Mouse (Mus musculus) forebrain, embryonic 10.5 days (tissue): ENCODE measurements around the gene Gm8246. TPM values are rescaled to one million over a fixed set of nuclear protein-coding genes. Genes with fewer than 3 reads are reported as not detected.
"Not testable (repeated sequence)": the region's sequence is repeated elsewhere in the genome, so short reads cannot be mapped to it uniquely, and the experiment has no call there.

Source experiments
- DNase-seq: peaks from one replicate; pipeline ENCODE4 v3.0.0-alpha.2; 2017; ENCODE audit warnings: low spot score; ENCODE audit errors: extremely low spot score
- H3K27ac ChIP-seq: fragments of 300-500 bp; sonication (generic); 2 replicates; pipeline ENCODE4 v1.5.1; 2016; ENCODE audit warnings: mild to moderate bottlenecking
- H3K27me3 ChIP-seq: fragments of 300-500 bp; sonication (generic); 2 replicates; pipeline ENCODE4 v1.6.1; 2016; ENCODE audit warnings: mild to moderate bottlenecking; ENCODE audit not compliant: poor library complexity, severe bottlenecking
- H3K36me3 ChIP-seq: fragments of 300-500 bp; sonication (generic); replicated peaks from 2 replicates; pipeline ENCODE4 v1.6.1; 2016; ENCODE audit warnings: mild to moderate bottlenecking, moderate library complexity
- H3K4me1 ChIP-seq: fragments of 300-500 bp; sonication (generic); 2 replicates; pipeline ENCODE4 v1.6.1; 2016
- H3K4me3 ChIP-seq: fragments of 300-500 bp; sonication (generic); 2 replicates; pipeline ENCODE4 v1.5.1; 2016; ENCODE audit warnings: mild to moderate bottlenecking, moderate library complexity
- H3K9me3 ChIP-seq: fragments of 300-500 bp; sonication (generic); 2 replicates; pipeline ENCODE4 v1.6.1; 2016; ENCODE audit warnings: mild to moderate bottlenecking, moderate library complexity
- WGBS: fragments of 180-500 bp; shearing (Covaris S2); methylation state at CpG from one replicate; pipeline ENCODE4 v1.1.7; 2016; 5-methylcytosine and 5-hydroxymethylcytosine counted together
- polyA plus RNA-seq: library from polyadenylated mRNA; unstranded; fragments of >200 nt; fragmentation: Nextera tagmentation; extraction: Ambion mirVana; gene quantifications from 2 replicates; pipeline ENCODE4 v1.2.1, GENCODE M21; 2016

The Gm8246 gene
- not detected in 2 replicates for polyA plus RNA-seq

- DNase-seq, H3K36me3 ChIP-seq, H3K27ac ChIP-seq, H3K27me3 ChIP-seq, H3K4me1 ChIP-seq, H3K9me3 ChIP-seq, H3K4me3 ChIP-seq: not testable (repeated sequence)
- no CpG with 5 or more reads among the region's 3 CpGs for WGBS
Observed at GRCm38 (mm10) chr14:5477730-5478129, at the start of gene Gm8246. Gene Gm8246, minus strand, starts transcription at chr14:5477830.

GRCm38 (mm10) chr14:5501374-5501773 is 23.7 kb upstream of the Gm8246 start, which contains the start of gene Gm3488:
Gene Gm3488, plus strand, starts transcription at chr14:5501674.
- not testable (repeated sequence) for H3K27me3 ChIP-seq, H3K4me1 ChIP-seq, H3K4me3 ChIP-seq, H3K9me3 ChIP-seq, DNase-seq, H3K36me3 ChIP-seq, H3K27ac ChIP-seq
- no CpG with 5 or more reads among the region's 35 CpGs for WGBS

- WGBS = 89% methylated on average over 4 of the region's 5 CpGs
Observed at GRCm38 (mm10) chr14:5483907-5484306, 6.3 kb upstream of the Gm8246 start, which contains the start of gene Gm3187. Gene Gm3187, plus strand, starts transcription at chr14:5484207.

GRCm38 (mm10) chr14:5460469-5460868 is 17.2 kb downstream of the Gm8246 start:
- not testable (repeated sequence) for H3K4me3 ChIP-seq, H3K9me3 ChIP-seq, H3K4me1 ChIP-seq, DNase-seq, H3K36me3 ChIP-seq, H3K27me3 ChIP-seq, H3K27ac ChIP-seq
- WGBS = no CpG with 5 or more reads among the region's 19 CpGs

More at GRCm38 (mm10) chr14:5483907-5484306, 6.3 kb upstream of the Gm8246 start, which contains the start of gene Gm3187:
- not testable (repeated sequence) for H3K4me1 ChIP-seq, H3K27me3 ChIP-seq, DNase-seq, H3K4me3 ChIP-seq, H3K9me3 ChIP-seq, H3K27ac ChIP-seq, H3K36me3 ChIP-seq

- H3K27me3 ChIP-seq, H3K27ac ChIP-seq, H3K9me3 ChIP-seq, H3K36me3 ChIP-seq, DNase-seq, H3K4me3 ChIP-seq, H3K4me1 ChIP-seq: not testable (repeated sequence)
- WGBS = no CpG with 5 or more reads among the region's 3 CpGs
Observed at GRCm38 (mm10) chr14:5455367-5455766, 22.3 kb downstream of the Gm8246 start, which contains the start of gene Gm3194. Gene Gm3194, minus strand, starts transcription at chr14:5455467.

Other genes starting within 250 kb of the Gm8246 start
- gene Gm3526, start 217.2 kb downstream of the Gm8246 start, polyA plus RNA-seq = not detected in 2 replicates
- not detected in 2 replicates for gene Gm3542, start 142.9 kb downstream of the Gm8246 start, polyA plus RNA-seq
- gene Gm3500, start 88.8 kb downstream of the Gm8246 start, polyA plus RNA-seq = 0.09 TPM in 1 of 2 replicates, not detected in the other
- 1.4 and 1.5 TPM in 2 replicates for gene Gm3194, start 22.4 kb downstream of the Gm8246 start, polyA plus RNA-seq
- gene Gm3187, start 6.4 kb upstream of the Gm8246 start, polyA plus RNA-seq = not detected in 2 replicates
- gene Gm3488, start 23.8 kb upstream of the Gm8246 start, polyA plus RNA-seq = 1.6 and 2.0 TPM in 2 replicates
- not detected in 2 replicates for gene Gm3532, start 60.7 kb upstream of the Gm8246 start, polyA plus RNA-seq
- gene Gm8265, start 155.2 kb upstream of the Gm8246 start, polyA plus RNA-seq = not detected in 2 replicates
- not detected in 2 replicates for gene Gm9603, start 209.6 kb upstream of the Gm8246 start, polyA plus RNA-seq